Mouse (Mus musculus): ENCODE results near the gene Btbd16.
A peak's percentile ranks its signal among the peaks of the same experiment; 100 is the strongest.

Btbd16 gene

GRCm38 (mm10) chr7:130768151-130768550 is 5.7 kb upstream of the Btbd16 start:
- no peak for DNase-seq (ENCODE audit: inconsistent ontology term)

DNA sequence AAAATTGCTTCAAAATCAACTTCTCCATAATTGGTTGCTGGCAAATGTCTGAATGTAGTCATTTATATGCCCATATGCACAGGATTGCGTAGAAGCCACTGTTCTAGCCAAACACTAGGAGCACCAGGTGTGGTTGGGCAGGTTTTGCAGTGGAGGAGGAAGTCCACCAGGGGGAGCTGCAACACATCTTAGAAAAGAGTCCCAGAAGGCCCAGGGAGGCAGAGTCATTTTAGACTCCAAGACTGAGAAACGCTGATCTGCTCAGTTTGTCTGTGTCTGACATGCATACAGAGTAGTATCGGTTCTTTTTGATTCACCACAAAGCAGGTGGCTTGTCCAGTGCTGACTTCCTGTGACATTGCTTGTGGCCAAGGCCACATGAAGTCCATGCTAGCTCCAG is 3.2 kb upstream of the Btbd16 start:
- peak; percentile 75 for DNase-seq (ENCODE audit: inconsistent ontology term)

DNA sequence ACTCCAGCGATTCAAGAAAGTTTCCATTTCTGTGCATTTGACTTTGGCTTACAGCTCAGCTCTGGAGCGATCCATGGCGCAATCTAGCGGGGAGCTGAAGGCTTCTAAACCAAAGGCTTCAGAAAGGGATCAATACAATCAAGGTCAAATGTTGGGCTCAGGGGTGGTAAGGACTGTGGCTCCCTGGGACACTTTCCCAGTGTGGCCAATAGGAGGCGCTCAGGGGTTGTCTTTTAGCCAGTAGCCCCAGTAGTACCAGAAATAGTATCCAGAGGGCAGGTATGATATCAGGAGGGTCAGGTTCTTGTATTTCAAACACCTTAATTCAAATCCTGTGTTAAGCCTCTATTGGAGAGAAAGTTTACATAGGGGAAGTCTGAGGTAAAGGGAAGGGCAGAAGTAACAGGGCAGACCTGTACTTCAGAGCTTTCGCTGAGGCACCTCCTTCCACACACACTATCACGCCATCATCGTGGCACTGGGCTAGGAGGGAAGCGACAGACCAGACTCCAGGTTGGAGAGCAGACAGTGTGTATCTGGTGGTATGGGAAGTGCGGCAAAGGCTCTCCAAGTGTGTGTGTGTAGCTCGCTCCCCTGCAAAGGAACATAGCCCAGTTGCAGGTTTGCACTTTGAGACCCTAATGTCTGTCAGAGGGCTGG is 568 bp upstream of the Btbd16 start:
- DNase-seq (ENCODE audit: inconsistent ontology term): no peak

DNA sequence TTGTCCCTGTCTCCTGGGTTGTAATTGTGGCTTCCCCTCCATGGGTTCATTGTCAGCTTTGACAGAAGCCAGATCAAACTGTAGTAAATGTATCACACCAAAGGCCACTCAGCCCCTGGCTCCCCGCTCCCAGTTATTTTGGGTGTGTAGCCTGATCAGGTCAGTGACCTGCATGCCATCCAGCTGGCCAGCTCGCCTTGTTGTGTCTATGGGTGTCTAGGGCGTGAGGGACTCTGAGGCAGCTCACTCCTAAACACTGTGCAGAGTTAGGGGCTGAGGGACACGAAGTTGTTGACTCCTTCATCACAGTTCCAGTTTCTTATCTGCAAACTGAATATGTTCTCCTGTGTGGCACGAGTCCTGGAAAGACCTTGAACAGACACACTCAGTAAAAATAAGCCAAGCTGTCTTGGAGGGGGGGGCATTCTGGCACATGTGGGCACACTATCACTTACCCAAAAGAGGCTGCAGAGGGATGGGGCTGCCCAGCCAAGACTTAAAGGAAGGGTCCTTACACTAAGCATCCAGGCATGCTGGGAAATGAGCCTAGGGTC is 7.1 kb downstream of the Btbd16 start:
- no peak for DNase-seq (ENCODE audit: inconsistent ontology term)

GRCm38 (mm10) chr7:130782501-130783050 is 8.7 kb downstream of the Btbd16 start:
- DNase-seq (ENCODE audit: inconsistent ontology term): no peak

GRCm38 (mm10) chr7:130785923-130786575 is 12.2 kb downstream of the Btbd16 start:
- DNase-seq (ENCODE audit: inconsistent ontology term): no peak

DNA sequence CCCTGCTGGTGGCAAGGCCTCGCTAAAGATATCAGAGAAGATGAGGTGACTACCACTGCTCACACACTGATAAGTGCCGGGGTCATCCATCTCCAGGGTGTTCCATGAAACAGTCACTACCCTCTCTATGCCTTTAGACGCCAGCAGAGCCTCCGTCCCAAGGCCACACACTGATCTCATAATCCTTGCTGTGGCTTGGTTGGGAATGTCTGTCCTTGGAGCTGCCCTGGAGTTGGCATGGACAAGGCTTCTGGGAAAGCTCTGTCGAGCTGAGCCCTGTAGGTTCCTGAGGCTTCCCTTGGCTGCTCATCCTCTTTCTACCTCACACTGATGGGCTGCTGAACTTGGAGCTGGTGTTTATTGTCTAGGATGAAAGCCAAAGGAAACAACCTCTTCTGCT is 12.8 kb downstream of the Btbd16 start:
- DNase-seq (ENCODE audit: inconsistent ontology term): no peak

DNA sequence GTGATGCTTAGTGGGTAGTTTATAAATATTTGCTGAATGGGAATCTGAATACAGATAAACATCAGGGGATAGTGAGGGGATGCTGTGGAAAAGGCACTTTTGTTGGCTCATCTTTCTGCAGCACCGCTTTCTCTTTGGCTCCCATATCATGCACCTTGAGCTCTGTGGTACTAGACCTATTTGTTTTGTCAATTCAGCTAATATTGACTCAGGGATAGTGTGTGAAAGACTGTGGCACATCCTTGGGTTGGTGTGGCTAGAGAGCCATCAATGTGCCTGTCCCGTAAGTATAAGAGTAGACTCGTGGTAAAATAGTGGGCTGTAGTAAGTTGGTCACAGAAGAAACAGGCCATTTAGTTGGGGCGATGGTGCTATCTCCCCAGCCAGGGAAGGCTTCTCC is 13.7 kb downstream of the Btbd16 start:
- DNase-seq (ENCODE audit: inconsistent ontology term): no peak

DNA sequence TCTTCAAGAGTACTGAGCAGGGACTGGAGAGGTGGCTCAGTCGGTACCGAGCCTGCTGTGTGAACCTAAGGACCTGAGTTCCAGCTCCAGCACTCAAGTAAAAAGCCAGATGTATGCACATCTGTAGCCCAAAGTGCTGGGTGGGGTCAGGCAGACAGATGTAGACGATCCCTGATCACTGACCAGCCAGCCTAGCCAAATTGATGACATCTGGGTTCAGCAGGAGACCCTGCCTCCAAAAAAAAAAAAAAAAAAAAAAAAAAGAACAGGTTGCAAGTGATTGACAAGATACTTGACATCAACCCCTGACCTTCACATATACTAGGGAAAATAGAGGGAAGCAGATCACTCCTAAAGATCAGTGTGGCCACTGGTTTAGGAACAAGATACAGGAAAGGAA is 15.1 kb downstream of the Btbd16 start:
- DNase-seq (ENCODE audit: inconsistent ontology term): no peak

GRCm38 (mm10) chr7:130789456-130789855 is 15.6 kb downstream of the Btbd16 start:
- no peak for DNase-seq (ENCODE audit: inconsistent ontology term)

DNA sequence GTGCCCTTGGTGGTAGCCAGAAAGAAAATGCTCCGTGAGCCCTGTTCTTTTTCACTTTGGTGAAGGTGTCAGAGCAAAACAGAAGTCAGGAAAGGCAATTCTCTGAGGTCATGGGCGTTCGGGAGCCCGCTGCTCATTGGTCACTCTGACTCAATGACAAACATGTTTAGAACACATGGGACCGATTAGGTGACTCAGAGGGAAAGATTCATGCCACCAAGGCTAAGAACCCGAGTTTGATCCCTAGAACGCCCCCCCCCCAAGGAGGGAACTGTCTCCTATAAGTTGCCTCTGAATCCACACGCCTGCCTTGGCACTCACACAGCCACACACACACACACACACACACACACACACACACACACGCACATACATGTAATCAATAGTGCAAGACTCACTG is 19.8 kb downstream of the Btbd16 start:
- DNase-seq (ENCODE audit: inconsistent ontology term): no peak

- DNase-seq (ENCODE audit: inconsistent ontology term): no peak
Measured at GRCm38 (mm10) chr7:130796786-130797185, 22.9 kb downstream of the Btbd16 start.

DNA sequence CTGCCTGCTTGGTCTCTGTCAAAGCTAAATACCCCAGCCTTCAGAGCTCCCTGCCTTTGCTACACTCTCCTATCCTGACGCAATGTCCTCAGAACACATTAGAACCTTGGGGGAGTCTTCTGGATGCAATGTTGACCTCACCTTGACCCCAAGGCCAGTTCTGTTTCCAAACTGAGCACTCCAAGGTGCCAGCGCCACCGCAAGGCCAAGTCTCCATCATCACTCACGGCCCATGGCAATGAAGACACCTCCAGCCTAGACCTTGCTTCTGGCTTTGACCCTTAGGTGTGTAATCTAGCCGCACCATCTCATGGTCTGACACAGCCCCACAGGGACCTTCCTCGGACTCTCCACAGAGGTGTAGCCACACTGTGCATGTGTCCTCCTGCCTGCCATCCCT is 23.7 kb downstream of the Btbd16 start:
- DNase-seq (ENCODE audit: inconsistent ontology term): no peak

DNA sequence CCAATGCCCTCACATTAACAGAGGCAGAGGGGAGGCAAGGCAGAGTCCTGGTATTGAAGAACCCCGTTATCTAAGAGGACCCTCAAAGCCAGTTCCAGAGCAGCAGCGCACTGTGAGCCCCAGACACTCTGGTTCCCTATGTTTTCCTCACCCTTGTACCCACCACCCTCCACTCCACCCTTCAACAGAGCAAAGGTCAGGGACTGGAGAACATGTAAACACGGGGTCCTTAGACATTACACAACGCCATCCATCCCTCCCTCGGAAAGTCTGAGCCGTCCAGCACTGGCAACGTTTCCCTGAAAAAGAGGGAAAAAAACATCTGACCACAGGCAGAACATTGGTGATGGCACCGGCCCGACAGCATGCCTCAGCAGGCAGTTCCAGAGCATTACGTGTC is 25.5 kb downstream of the Btbd16 start:
- DNase-seq (ENCODE audit: inconsistent ontology term): no peak

- DNase-seq (ENCODE audit: inconsistent ontology term): no peak
Measured at GRCm38 (mm10) chr7:130800681-130801080, 26.8 kb downstream of the Btbd16 start.

- no peak for DNase-seq (ENCODE audit: inconsistent ontology term)
Measured at GRCm38 (mm10) chr7:130801811-130802210, 27.9 kb downstream of the Btbd16 start.

- DNase-seq (ENCODE audit: inconsistent ontology term): peak; percentile 34
Measured at GRCm38 (mm10) chr7:130803251-130803825, 29.5 kb downstream of the Btbd16 start.

DNA sequence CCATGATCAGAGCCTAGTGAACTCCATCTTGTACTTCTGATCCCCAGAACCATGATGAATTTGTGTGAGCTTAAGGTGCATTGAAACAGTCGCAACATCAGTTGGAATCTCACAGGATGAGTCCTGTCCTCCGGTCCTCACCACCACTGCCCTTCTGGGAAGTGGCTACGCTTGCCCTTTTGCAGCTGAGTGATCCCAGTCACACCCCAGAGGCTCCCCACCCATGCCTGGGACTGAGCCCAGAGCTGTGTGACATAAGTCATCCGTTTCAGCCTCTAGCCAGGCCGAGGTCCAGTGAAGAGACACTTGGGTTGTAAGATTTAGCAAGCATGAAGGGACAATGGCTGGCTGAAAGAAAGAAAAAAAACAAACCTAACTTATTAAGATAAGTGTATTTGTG is 31.1 kb downstream of the Btbd16 start:
- no peak for DNase-seq (ENCODE audit: inconsistent ontology term)

DNA sequence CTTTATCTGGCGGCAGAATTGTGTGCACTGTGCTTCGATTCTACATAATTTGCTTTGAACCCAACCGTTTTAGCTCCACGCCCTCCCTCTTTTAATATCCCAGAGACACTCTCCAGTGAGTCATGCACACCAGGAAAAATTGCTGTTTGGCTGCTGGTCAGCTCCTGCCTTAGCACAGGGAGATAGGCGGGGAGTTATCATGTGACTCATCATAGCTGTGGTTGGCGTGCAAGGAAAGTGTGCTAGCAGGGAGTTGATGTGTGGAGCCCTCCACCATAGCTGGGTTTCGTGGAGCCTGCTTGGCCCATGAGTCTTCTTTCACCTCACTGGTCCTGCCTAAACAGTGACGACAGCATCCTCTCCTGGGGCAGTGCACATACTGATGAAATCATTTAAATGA is 33.9 kb downstream of the Btbd16 start:
- peak; percentile 74 for DNase-seq (ENCODE audit: inconsistent ontology term)

GRCm38 (mm10) chr7:130808694-130809093 is 34.8 kb downstream of the Btbd16 start:
- no peak for DNase-seq (ENCODE audit: inconsistent ontology term)

GRCm38 (mm10) chr7:130810238-130810637 is 36.4 kb downstream of the Btbd16 start:
- no peak for DNase-seq (ENCODE audit: inconsistent ontology term)

- DNase-seq (ENCODE audit: inconsistent ontology term): no peak
Measured at GRCm38 (mm10) chr7:130812407-130812806, 38.5 kb downstream of the Btbd16 start.

DNA sequence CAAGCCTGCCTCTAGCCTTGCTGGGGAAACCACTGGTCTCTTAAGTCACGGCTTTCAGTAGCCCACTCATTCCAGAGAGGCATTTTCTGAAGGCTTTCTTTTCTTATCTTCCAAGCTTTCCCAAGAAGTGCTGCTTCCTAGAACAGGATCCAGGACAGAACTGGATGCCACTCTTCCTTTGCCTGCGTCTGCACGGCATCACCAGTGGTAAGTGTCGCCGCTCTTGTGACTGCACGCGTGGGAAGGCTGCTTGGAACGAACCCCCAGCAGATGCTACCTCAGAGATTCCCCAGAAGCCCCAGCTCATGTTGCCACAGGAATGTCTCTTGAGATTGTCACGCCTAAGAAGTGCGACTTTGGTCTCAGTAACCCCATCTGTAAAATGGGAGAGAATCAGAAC is 41.7 kb downstream of the Btbd16 start:
- DNase-seq (ENCODE audit: inconsistent ontology term): no peak
